Mouse (Mus musculus): ENCODE results near the gene Rgs3.

GRCm38 (mm10) chr4:62591326-62591725 is 31.7 kb downstream of the Rgs3 start:
- TF ChIP-seq CTCF (IDR thresholded peaks at IDR 0.05; ENCODE audit: low read depth, low read length) = no peak
- no peak for TF ChIP-seq POLR2A (IDR thresholded peaks at IDR 0.05; ENCODE audit: extremely low read depth, insufficient read depth, low read length)
